Mouse (Mus musculus) embryonic facial prominence, embryonic 14.5 days (tissue): ENCODE measurements around the gene Dnajb3. TPM values are rescaled to one million over a fixed set of nuclear protein-coding genes. Genes with fewer than 3 reads are reported as not detected.

Experiments used
- polyA plus RNA-seq: library from polyadenylated mRNA; unstranded; fragments of >200 nt; fragmentation: Nextera tagmentation; extraction: Ambion mirVana; gene quantifications from 2 replicates; pipeline ENCODE4 v1.2.1, GENCODE M21; 2014

The Dnajb3 gene
- polyA plus RNA-seq, 1 experiment from 2014 or later: 8.7 TPM

Other genes with a start within 250 kb of the Dnajb3 start
- gene Usp40, start 197.2 kb downstream of the Dnajb3 start, polyA plus RNA-seq: 31.2 and 36.4 TPM in 2 replicates
- not detected in 2 replicates for gene Ugt1a10, start 150.4 kb downstream of the Dnajb3 start, polyA plus RNA-seq
- not detected in 2 replicates for gene Ugt1a9, start 135.0 kb downstream of the Dnajb3 start, polyA plus RNA-seq
- not detected in 2 replicates for gene Ugt1a8, start 118.0 kb downstream of the Dnajb3 start, polyA plus RNA-seq
- 2.4 and 3.9 TPM in 2 replicates for gene Ugt1a7c, start 110.7 kb downstream of the Dnajb3 start, polyA plus RNA-seq
- 0.54 and 2.0 TPM in 2 replicates for gene Ugt1a6b, start 102.5 kb downstream of the Dnajb3 start, polyA plus RNA-seq
- 8.5 and 10.6 TPM in 2 replicates for gene Ugt1a6a, start 71.0 kb downstream of the Dnajb3 start, polyA plus RNA-seq
- not detected in 2 replicates for gene Ugt1a5, start 39.8 kb downstream of the Dnajb3 start, polyA plus RNA-seq
- gene Ugt1a2, start 5.2 kb downstream of the Dnajb3 start, polyA plus RNA-seq: 0.22 TPM in 1 of 2 replicates, not detected in the other
- 0.93 and 1.6 TPM in 2 replicates for gene Ugt1a1, start 6.2 kb upstream of the Dnajb3 start, polyA plus RNA-seq
- 1.7 and 2.2 TPM in 2 replicates for gene Mroh2a, start 21.2 kb upstream of the Dnajb3 start, polyA plus RNA-seq
- gene Hjurp, start 71.9 kb upstream of the Dnajb3 start, polyA plus RNA-seq: 110 and 137 TPM in 2 replicates
- 0.07 TPM in 1 of 2 replicates, not detected in the other for gene Trpm8, start 71.9 kb upstream of the Dnajb3 start, polyA plus RNA-seq
- gene Spp2, start 201.2 kb upstream of the Dnajb3 start, polyA plus RNA-seq: 0.18 TPM in 1 of 2 replicates, not detected in the other